ENCODE assay signal across 8 mouse cellular contexts in the genomic region with DNA sequence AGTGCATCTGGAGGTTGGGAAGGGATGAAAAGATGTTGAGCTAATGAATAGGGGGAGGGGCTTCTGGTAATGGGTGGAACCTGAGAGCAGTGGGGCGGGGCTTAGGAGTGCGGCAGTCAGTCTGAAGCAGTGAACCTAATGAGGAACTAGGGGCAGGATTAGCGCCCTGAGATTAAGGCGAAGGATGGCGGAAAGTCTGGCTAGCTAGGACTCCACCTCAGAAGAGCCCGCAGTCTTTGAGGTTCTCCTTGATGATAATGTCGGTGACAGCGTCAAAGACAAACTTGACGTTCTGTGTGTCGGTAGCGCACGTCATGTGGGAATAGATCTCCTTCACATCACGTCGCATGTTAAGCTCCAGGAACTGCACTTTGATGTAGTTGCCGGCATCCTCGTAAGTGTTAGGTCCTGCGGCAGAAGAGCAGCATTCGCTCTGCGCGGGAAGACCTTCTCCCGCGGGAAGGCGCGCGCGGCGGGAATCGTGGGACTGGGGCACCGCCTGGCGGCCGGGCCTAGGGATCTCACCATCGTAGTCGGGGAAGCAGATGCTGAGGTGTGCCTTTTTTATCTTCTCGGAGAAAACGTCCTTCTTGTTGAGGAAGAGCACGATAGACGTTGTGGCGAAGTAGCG. TPM values are rescaled to one million over a fixed set of nuclear protein-coding genes. Genes with fewer than 3 reads are reported as not detected.
DNase-seq lines count a peak whose midpoint lies in the region; ATAC-seq and TF ChIP-seq lines count a peak whose summit lies in the region.

No protein-coding gene starts in this region.

- WGBS in heart, embryonic 16.5 days = under 1% methylated on average over 39 of the region's 39 CpGs
- 2% methylated on average over 39 of the region's 39 CpGs for WGBS in lung, adult 2 months

- H3K27me3 ChIP-seq in heart, embryonic 16.5 days (ENCODE audit: control insufficient read depth, insufficient read depth, low read length) = peaks cover 35% of the 10 kb centered on the region

- H3K4me3 ChIP-seq in embryonic fibroblast, embryonic 13.5 days (ENCODE audit: insufficient read depth, low read length) = no peak overlapping the region
- peak overlapping the region; percentile 38 for H3K4me3 ChIP-seq in heart, embryonic 16.5 days (ENCODE audit: low read length)
- peak overlapping the region; percentile 33 for H3K4me3 ChIP-seq in lung, adult 2 months (replicated peaks; ENCODE audit: extremely low read depth, low read depth, low read length)

- H3K27ac ChIP-seq in embryonic fibroblast, embryonic 13.5 days (ENCODE audit: insufficient read depth, low read length) = no peak overlapping the region
- no peak overlapping the region for H3K27ac ChIP-seq in heart, embryonic 16.5 days (ENCODE audit: low read length)

- 0 out of 2 replicates have a peak overlapping the region, but pooled peaks have one; percentile 16 for H3K9ac ChIP-seq in heart, embryonic 16.5 days (ENCODE audit: low read length)

- peak; percentile 49; the same call in 1 of the 2 replicates for TF ChIP-seq CTCF in embryonic fibroblast, embryonic 13.5 days (IDR thresholded peaks at IDR 0.05; ENCODE audit: borderline replicate concordance, insufficient read depth, low read length)
- TF ChIP-seq CTCF in lung, adult 2 months (IDR thresholded peaks at IDR 0.05; ENCODE audit: insufficient read depth, low read length) = peak; percentile 65

- no peak for TF ChIP-seq POLR2A in embryonic fibroblast, embryonic 13.5 days (IDR thresholded peaks at IDR 0.05; ENCODE audit: low read depth, low read length)
- TF ChIP-seq POLR2A in lung, adult 2 months (IDR thresholded peaks at IDR 0.05; ENCODE audit: borderline replicate concordance, extremely low read depth, low read depth, low read length) = no peak

- H3K4me2 ChIP-seq in heart, embryonic 16.5 days (ENCODE audit: low read depth, low read length) = peak overlapping the region; percentile 59

- ATAC-seq in heart, embryonic 16.5 days (replicated peaks; ENCODE audit: extremely low read depth, insufficient read depth, low FRiP score) = peak; percentile 76
- peak; percentile 40; the same call in 1 of the 2 replicates for ATAC-seq in neutrophil, adult 5-6 weeks (ENCODE audit: extremely low read depth, insufficient number of reproducible peaks, low FRiP score, poor library complexity, severe bottlenecking)

- H3K4me1 ChIP-seq in embryonic fibroblast, embryonic 13.5 days (ENCODE audit: control insufficient read depth, insufficient read depth, low read length) = no peaks in the 10 kb centered on the region
- H3K4me1 ChIP-seq in heart, embryonic 16.5 days (ENCODE audit: control insufficient read depth, insufficient read depth, low read length) = peaks cover 6% of the 10 kb centered on the region; the same call in 1 of the 2 replicates
- H3K4me1 ChIP-seq in lung, adult 2 months (ENCODE audit: control insufficient read depth, insufficient read depth, low read length) = peaks cover 14% of the 10 kb centered on the region; the same call in 1 of the 2 replicates

- DNase-seq in B cell, adult 2 months = peak; percentile 63 to 64
- DNase-seq in adrenal gland, postnatal 14 days = peak; percentile 88
- DNase-seq in kidney, postnatal 25 days = peak; percentile 73 to 82
- peak; percentile 70 for DNase-seq in lung, adult 2 months
- DNase-seq in thymus, adult 18-20 months = peak; percentile 35 to 39

- H3K36me3 ChIP-seq in heart, embryonic 16.5 days (ENCODE audit: control insufficient read depth, insufficient read depth) = no peaks in the 10 kb centered on the region

- no peaks in the 10 kb centered on the region for H3K9me3 ChIP-seq in heart, embryonic 16.5 days (replicated peaks; ENCODE audit: control insufficient read depth, low read length)

RNA-seq across cellular contexts. Expression of a gene that starts 3.7 kb away (rescaled TPM):
- 0.34 and 0.41 TPM in 2 replicates for total RNA-seq in adrenal gland, postnatal 14 days (2021)
- polyA plus RNA-seq in embryonic fibroblast, embryonic 13.5 days (2011; ENCODE audit: insufficient read length, low read depth, missing spikeins) = not detected in 2 replicates
- 0.39 TPM in 2 replicates for polyA plus RNA-seq in heart, embryonic 16.5 days (2015; fragmentation: Nextera tagmentation; extraction: Ambion mirVana)
- polyA plus RNA-seq in lung, adult 2 months (2012; rRNA removed) = 0.09 and 0.20 TPM in 2 replicates
- 1.7 TPM in 1 of 2 replicates, not detected in the other for total RNA-seq in neutrophil, adult 5-6 weeks (2017)

RNA-seq across cellular contexts. Expression of a gene that starts 6.5 kb away (rescaled TPM):
- 4.9 and 85.2 TPM in 2 replicates for total RNA-seq in adrenal gland, postnatal 14 days (2021)
- polyA plus RNA-seq in embryonic fibroblast, embryonic 13.5 days (2011; ENCODE audit: insufficient read length, low read depth, missing spikeins) = 1.1 TPM in 1 of 2 replicates, not detected in the other
- 3.3 and 3.9 TPM in 2 replicates for polyA plus RNA-seq in heart, embryonic 16.5 days (2015; fragmentation: Nextera tagmentation; extraction: Ambion mirVana)
- polyA plus RNA-seq in lung, adult 2 months (2012; rRNA removed) = 1.8 and 16.1 TPM in 2 replicates
- not detected in 2 replicates for total RNA-seq in neutrophil, adult 5-6 weeks (2017)

RNA-seq across cellular contexts. Expression of a gene that starts 34.5 kb away (rescaled TPM):
- 22.8 and 25.9 TPM in 2 replicates for total RNA-seq in adrenal gland, postnatal 14 days (2021)
- polyA plus RNA-seq in embryonic fibroblast, embryonic 13.5 days (2011; ENCODE audit: insufficient read length, low read depth, missing spikeins) = 68.0 and 88.1 TPM in 2 replicates
- polyA plus RNA-seq in heart, embryonic 16.5 days (2015; fragmentation: Nextera tagmentation; extraction: Ambion mirVana) = 3.9 and 4.7 TPM in 2 replicates
- 318 and 413 TPM in 2 replicates for polyA plus RNA-seq in lung, adult 2 months (2012; rRNA removed)
- 0.12 and 0.35 TPM in 2 replicates for total RNA-seq in neutrophil, adult 5-6 weeks (2017)

RNA-seq across cellular contexts. Expression of a gene that starts 40.6 kb away (rescaled TPM):
- total RNA-seq in adrenal gland, postnatal 14 days (2021) = 249 and 284 TPM in 2 replicates
- 388 and 402 TPM in 2 replicates for polyA plus RNA-seq in embryonic fibroblast, embryonic 13.5 days (2011; ENCODE audit: insufficient read length, low read depth, missing spikeins)
- 419 and 458 TPM in 2 replicates for polyA plus RNA-seq in heart, embryonic 16.5 days (2015; fragmentation: Nextera tagmentation; extraction: Ambion mirVana)
- 844 and 991 TPM in 2 replicates for polyA plus RNA-seq in lung, adult 2 months (2012; rRNA removed)
- 1,051 and 1,081 TPM in 2 replicates for total RNA-seq in neutrophil, adult 5-6 weeks (2017)

Comparison
In these comparisons a context has a peak if more than half of its experiments do, and no peak if none do; other contexts are left out.
1. DNase-seq: peak in every context shown above with its lines; median percentile 88 in adrenal gland, postnatal 14 days; 78 in kidney, postnatal 25 days; 70 in lung, adult 2 months; 64 in B cell, adult 2 months; 37 in thymus, adult 18-20 months.
2. RNA of a gene that starts 34.5 kb away (polyA plus RNA-seq): 318 to 413 TPM in lung, adult 2 months and 68.0 to 88.1 TPM in embryonic fibroblast, embryonic 13.5 days; 3.9 to 4.7 TPM in heart, embryonic 16.5 days; every median in the first group is over 10 times any median in the second.